In genomic region chr10:68274900-68275760, GRCm38 (mm10) we compare ENCODE assay signal across 8 mouse cellular contexts. TPM values are rescaled to one million over a fixed set of nuclear protein-coding genes. Genes with fewer than 3 reads are reported as not detected.
DNase-seq lines count a peak whose midpoint lies in the region; ATAC-seq and TF ChIP-seq lines count a peak whose summit lies in the region.

No protein-coding gene starts in this region.

- peak overlapping the region; percentile 58; the same call in 1 of the 2 replicates for H3K4me3 ChIP-seq in forebrain, embryonic 14.5 days (ENCODE audit: low read depth, low read length)
- peak overlapping the region; percentile 26 for H3K4me3 ChIP-seq in hindbrain, embryonic 10.5 days

- H3K27ac ChIP-seq in forebrain, embryonic 14.5 days (ENCODE audit: low read depth, low read length): no peak overlapping the region
- H3K27ac ChIP-seq in hindbrain, embryonic 10.5 days: no peak overlapping the region

- H3K9me3 ChIP-seq in forebrain, embryonic 14.5 days (replicated peaks; ENCODE audit: control insufficient read depth, low read length): no peaks in the 10 kb centered on the region
- no peaks in the 10 kb centered on the region for H3K9me3 ChIP-seq in hindbrain, embryonic 10.5 days

- TF ChIP-seq CTCF in brain, embryonic 14.5 days (IDR thresholded peaks at IDR 0.05; ENCODE audit: borderline replicate concordance, extremely low read depth, insufficient read depth, insufficient read length): no peak

- WGBS in forebrain, embryonic 14.5 days: 17% methylated on average over 18 of the region's 18 CpGs
- 29% methylated on average over 18 of the region's 18 CpGs for WGBS in hindbrain, embryonic 10.5 days

- peak; percentile 8 for DNase-seq in adrenal gland, postnatal 25 days
- no peak for DNase-seq in adrenal gland, adult 18-20 months (ENCODE audit: low spot score in 2 of 2)
- DNase-seq in brain, embryonic 14.5 days (ENCODE audit: low read depth): peak; percentile 59
- DNase-seq in forebrain, embryonic 14.5 days (ENCODE audit: low spot score): peak; percentile 46
- DNase-seq in hindbrain, embryonic 10.5 days (ENCODE audit: low spot score): peak; percentile 24
- DNase-seq in layer of hippocampus, adult 9-11 months: peak; percentile 38
- peak; percentile 53 for DNase-seq in yolk sac, embryonic 10.5 days (ENCODE audit: low spot score)

- no peaks in the 10 kb centered on the region for H3K27me3 ChIP-seq in forebrain, embryonic 14.5 days (replicated peaks; ENCODE audit: control insufficient read depth, insufficient read depth, low read length)
- no peaks in the 10 kb centered on the region; the same call in 1 of the 2 replicates for H3K27me3 ChIP-seq in hindbrain, embryonic 10.5 days (ENCODE audit: insufficient read depth, poor library complexity, severe bottlenecking)

- no peaks in the 10 kb centered on the region; the same call in 1 of the 2 replicates for H3K4me1 ChIP-seq in forebrain, embryonic 14.5 days (ENCODE audit: control insufficient read depth, insufficient read depth, low read length)
- peaks cover 26% of the 10 kb centered on the region for H3K4me1 ChIP-seq in hindbrain, embryonic 10.5 days (replicated peaks)

- TF ChIP-seq POLR2A in brain, embryonic 14.5 days (IDR thresholded peaks at IDR 0.05; ENCODE audit: borderline replicate concordance, extremely low read depth, insufficient read depth, insufficient read length, poor library complexity, severe bottlenecking): no peak

- H3K9ac ChIP-seq in forebrain, embryonic 14.5 days (ENCODE audit: low read length): no peak overlapping the region

- no peak for ATAC-seq in forebrain, embryonic 14.5 days
- peak; percentile 17; the same call in 1 of the 2 replicates for ATAC-seq in megakaryocyte progenitor cell, adult 5-6 weeks (replicated peaks; ENCODE audit: poor library complexity)

- H3K4me2 ChIP-seq in forebrain, embryonic 14.5 days (ENCODE audit: low read length): peak overlapping the region; percentile 95

- H3K36me3 ChIP-seq in forebrain, embryonic 14.5 days (ENCODE audit: control insufficient read depth, insufficient read depth, low read length): no peaks in the 10 kb centered on the region
- H3K36me3 ChIP-seq in hindbrain, embryonic 10.5 days: 0 out of 2 replicates have a peak, but pooled peaks cover 2% of the 10 kb centered on the region

RNA-seq across cellular contexts. Expression of gene Arid5b, which starts 3.4 kb away (rescaled TPM):
- total RNA-seq in adrenal gland, postnatal 25 days (2021): 36.8 and 37.2 TPM in 2 replicates
- total RNA-seq in adrenal gland, adult 18-20 months (2021): 10 to 100 TPM; 14.0 to 25.3 TPM
- polyA plus RNA-seq in brain, embryonic 14.5 days (2012; rRNA removed): 5.9 and 11.2 TPM in 2 replicates
- 10.6 and 13.0 TPM in 2 replicates for polyA plus RNA-seq in forebrain, embryonic 14.5 days (2014; fragmentation: Nextera tagmentation; extraction: Ambion mirVana)
- 11.7 and 14.2 TPM in 2 replicates for polyA plus RNA-seq in hindbrain, embryonic 10.5 days (2016; fragmentation: Nextera tagmentation; extraction: Ambion mirVana)
- 21.7 and 22.5 TPM in 2 replicates for total RNA-seq in megakaryocyte progenitor cell, adult 5-6 weeks (2015)
- total RNA-seq in megakaryocyte progenitor cell, adult 5-6 weeks (2017): 10.0 and 10.6 TPM in 2 replicates

Comparison
In these comparisons a context has a peak if more than half of its experiments do, and no peak if none do; other contexts are left out.
1. DNase-seq: peak in adrenal gland, postnatal 25 days (single experiment), brain, embryonic 14.5 days (single experiment), forebrain, embryonic 14.5 days (single experiment), hindbrain, embryonic 10.5 days (single experiment), layer of hippocampus, adult 9-11 months (single experiment) and yolk sac, embryonic 10.5 days (single experiment); none in adrenal gland, adult 18-20 months (0 of 2).